Mouse (Mus musculus) E14TG2a.4 (cell line): ENCODE data around the gene Dhrs11.

Source experiments
- CTCF ChIP-seq: conservative IDR thresholded peaks from 2 replicates; pipeline ENCODE4 v1.5.1; 2014; ENCODE audit warnings: low read length
- NANOG ChIP-seq: IDR thresholded peaks from 2 replicates; pipeline ENCODE4 v1.6.1; 2014; ENCODE audit warnings: borderline replicate concordance, low read length, mixed read lengths
- POU5F1 ChIP-seq: IDR thresholded peaks from 2 replicates; pipeline ENCODE4 v1.6.1; 2014; ENCODE audit warnings: low read length, borderline replicate concordance

DNA sequence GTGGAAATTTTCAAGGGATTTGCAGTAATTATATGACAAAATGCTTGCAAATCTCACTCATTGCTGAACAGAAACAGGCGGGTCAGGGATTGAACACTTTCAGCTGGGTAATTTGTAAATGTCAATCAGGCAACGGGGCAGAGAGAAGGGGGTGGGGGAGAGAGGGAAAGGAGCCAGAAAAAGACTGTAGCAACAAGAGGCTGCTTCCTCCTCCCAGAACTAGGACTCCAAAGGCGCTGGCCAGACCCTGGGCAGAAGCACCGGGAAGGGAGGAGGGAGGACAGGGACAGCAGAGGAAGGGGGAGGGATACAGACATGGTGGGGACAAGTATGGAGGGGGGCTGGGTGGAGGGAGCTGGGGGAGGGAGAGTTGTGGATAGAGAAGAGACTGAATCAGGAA lies 53.2 kb downstream of the Dhrs11 start:
- TF ChIP-seq CTCF, result no peak
- no peak for TF ChIP-seq NANOG
- no peak for TF ChIP-seq POU5F1
